Mouse (Mus musculus) midbrain, embryonic 10.5 days (tissue): ENCODE results near the gene Cfap20. TPM values are rescaled to one million over a fixed set of nuclear protein-coding genes. Genes with fewer than 3 reads are reported as not detected.
"Not testable (repeated sequence)": the region's sequence is repeated elsewhere in the genome, so short reads cannot be mapped to it uniquely, and the experiment has no call there.

Experiments used
- DNase-seq: peaks from one replicate; pipeline ENCODE4 v3.0.0-alpha.2; 2017; ENCODE audit warnings: low spot score
- H3K27ac ChIP-seq: fragments of 300-500 bp; sonication (generic); replicated peaks from 2 replicates; pipeline ENCODE4 v1.5.1; 2016; ENCODE audit warnings: mild to moderate bottlenecking
- H3K27me3 ChIP-seq: fragments of 300-500 bp; sonication (generic); 2 replicates; pipeline ENCODE4 v1.6.1; 2016; ENCODE audit warnings: low read depth, mild to moderate bottlenecking; ENCODE audit not compliant: poor library complexity, severe bottlenecking
- H3K36me3 ChIP-seq: fragments of 300-500 bp; sonication (generic); 2 replicates; pipeline ENCODE4 v1.6.1; 2016; ENCODE audit warnings: mild to moderate bottlenecking, moderate library complexity
- H3K4me1 ChIP-seq: fragments of 300-500 bp; sonication (generic); 2 replicates; pipeline ENCODE4 v1.6.1; 2016
- H3K4me3 ChIP-seq: fragments of 300-500 bp; sonication (generic); 2 replicates; pipeline ENCODE4 v1.5.1; 2016; ENCODE audit warnings: mild to moderate bottlenecking, moderate library complexity
- H3K9me3 ChIP-seq: fragments of 300-500 bp; sonication (generic); replicated peaks from 2 replicates; pipeline ENCODE4 v1.6.1; 2016; ENCODE audit warnings: mild to moderate bottlenecking
- WGBS: fragments of 180-500 bp; shearing (Covaris S2); methylation state at CpG from one replicate; pipeline ENCODE4 v1.1.7; 2016; 5-methylcytosine and 5-hydroxymethylcytosine counted together
- polyA plus RNA-seq: library from polyadenylated mRNA; unstranded; fragments of >200 nt; fragmentation: Nextera tagmentation; extraction: Ambion mirVana; gene quantifications from 2 replicates; pipeline ENCODE4 v1.2.1, GENCODE M21; 2016

Gene Cfap20
- polyA plus RNA-seq, 1 experiment from 2014 or later = 150 TPM

GRCm38 (mm10) chr8:95378928-95379327 lies 55.7 kb downstream of the Cfap20 start:
- DNase-seq, H3K27ac ChIP-seq, H3K4me3 ChIP-seq, H3K9me3 ChIP-seq, H3K4me1 ChIP-seq, H3K36me3 ChIP-seq, H3K27me3 ChIP-seq: not testable (repeated sequence)
- 94% methylated on average over 11 of the region's 11 CpGs for WGBS

- DNase-seq = no peak
- WGBS = 67% methylated on average over 7 of the region's 7 CpGs
- no peaks in the 10 kb centered on the region for H3K9me3 ChIP-seq
- peaks cover 4% of the 10 kb centered on the region; the same call in 1 of the 2 replicates for H3K4me1 ChIP-seq
- no peak overlapping the region for H3K4me3 ChIP-seq
- no peaks in the 10 kb centered on the region for H3K27me3 ChIP-seq
- peaks cover 19% of the 10 kb centered on the region for H3K36me3 ChIP-seq
- no peak overlapping the region for H3K27ac ChIP-seq
Measured at GRCm38 (mm10) chr8:95377863-95378291, 56.8 kb downstream of the Cfap20 start.

GRCm38 (mm10) chr8:95377101-95377500 lies 57.6 kb downstream of the Cfap20 start:
- H3K27me3 ChIP-seq = no peaks in the 10 kb centered on the region
- H3K36me3 ChIP-seq = peaks cover 27% of the 10 kb centered on the region
- no peaks in the 10 kb centered on the region for H3K9me3 ChIP-seq
- 85% methylated on average over 4 of the region's 4 CpGs for WGBS
- no peak overlapping the region for H3K4me3 ChIP-seq
- no peak for DNase-seq
- H3K27ac ChIP-seq = no peak overlapping the region
- H3K4me1 ChIP-seq = peaks cover 4% of the 10 kb centered on the region; the same call in 1 of the 2 replicates

- no peaks in the 10 kb centered on the region for H3K9me3 ChIP-seq
- 84% methylated on average over 12 of the region's 12 CpGs for WGBS
- H3K4me3 ChIP-seq = no peak overlapping the region
- H3K27me3 ChIP-seq = no peaks in the 10 kb centered on the region
- H3K27ac ChIP-seq = no peak overlapping the region
- peaks cover 4% of the 10 kb centered on the region; the same call in 1 of the 2 replicates for H3K4me1 ChIP-seq
- no peak for DNase-seq
- peaks cover 34% of the 10 kb centered on the region for H3K36me3 ChIP-seq
Measured at GRCm38 (mm10) chr8:95376309-95376999, 58.2 kb downstream of the Cfap20 start.

- DNase-seq = no peak
- peaks cover 44% of the 10 kb centered on the region for H3K36me3 ChIP-seq
- WGBS = 85% methylated on average over 7 of the region's 7 CpGs
- H3K27ac ChIP-seq = no peak overlapping the region
- H3K4me1 ChIP-seq = peaks cover 4% of the 10 kb centered on the region; the same call in 1 of the 2 replicates
- H3K4me3 ChIP-seq = no peak overlapping the region
- H3K27me3 ChIP-seq = no peaks in the 10 kb centered on the region
- H3K9me3 ChIP-seq = no peaks in the 10 kb centered on the region
Measured at GRCm38 (mm10) chr8:95375374-95375930, 59.2 kb downstream of the Cfap20 start.

GRCm38 (mm10) chr8:95374429-95374828 lies 60.2 kb downstream of the Cfap20 start:
- peaks cover 54% of the 10 kb centered on the region for H3K36me3 ChIP-seq
- 88% methylated on average over 3 of the region's 3 CpGs for WGBS
- DNase-seq = no peak
- no peaks in the 10 kb centered on the region for H3K9me3 ChIP-seq
- no peaks in the 10 kb centered on the region for H3K27me3 ChIP-seq
- no peak overlapping the region for H3K27ac ChIP-seq
- peaks cover 5% of the 10 kb centered on the region for H3K4me1 ChIP-seq
- H3K4me3 ChIP-seq = no peak overlapping the region

- Histone ChIP-seq H3K27ac (no peak overlapping the region), H3K27me3 (no peaks in the 10 kb centered on the region), H3K9me3 (no peaks in the 10 kb centered on the region), H3K4me1 (peaks cover 11% of the 10 kb centered on the region), H3K4me3 (no peak overlapping the region), H3K36me3 (peaks cover 63% of the 10 kb centered on the region)
- WGBS = 91% methylated on average over 12 of the region's 12 CpGs
- no peak for DNase-seq
Measured at GRCm38 (mm10) chr8:95373389-95374002, 61.2 kb downstream of the Cfap20 start.

Other genes with a start within 250 kb of the Cfap20 start
- gene Kifc3, start 232.1 kb downstream of the Cfap20 start, polyA plus RNA-seq = 4.1 and 5.2 TPM in 2 replicates
- 0.17 TPM in 1 of 2 replicates, not detected in the other for gene Cngb1, start 128.3 kb downstream of the Cfap20 start, polyA plus RNA-seq
- gene Tepp, start 124.3 kb downstream of the Cfap20 start, polyA plus RNA-seq = 0.37 TPM in 1 of 2 replicates, not detected in the other
- gene Zfp319, start 102.9 kb downstream of the Cfap20 start, polyA plus RNA-seq = 11.1 and 14.1 TPM in 2 replicates
- 47.7 and 50.1 TPM in 2 replicates for gene Usb1, start 102.6 kb downstream of the Cfap20 start, polyA plus RNA-seq
- 12.8 and 14.8 TPM in 2 replicates for gene Mmp15, start 82.6 kb downstream of the Cfap20 start, polyA plus RNA-seq
- 10.8 and 11.1 TPM in 2 replicates for gene Csnk2a2, start 55.2 kb upstream of the Cfap20 start, polyA plus RNA-seq
- 0.09 and 0.20 TPM in 2 replicates for gene Ccdc113, start 99.2 kb upstream of the Cfap20 start, polyA plus RNA-seq
- not detected in 2 replicates for gene Prss54, start 141.5 kb upstream of the Cfap20 start, polyA plus RNA-seq
- 31.2 and 31.7 TPM in 2 replicates for gene Gins3, start 198.6 kb upstream of the Cfap20 start, polyA plus RNA-seq
- gene Ndrg4, start 242.1 kb upstream of the Cfap20 start, polyA plus RNA-seq = 27.4 and 43.9 TPM in 2 replicates